Mouse (Mus musculus) neutrophil, adult 5-6 weeks (primary cell): ENCODE data around the gene Tspan11. TPM values are rescaled to one million over a fixed set of nuclear protein-coding genes. Genes with fewer than 3 reads are reported as not detected.

Source experiments
- ATAC-seq: fragments of 151-379, 151-347 bp; 2 replicates; pipeline ENCODE4 v1.8.0; 2017; ENCODE audit warnings: mild to moderate bottlenecking, moderate TSS enrichment; ENCODE audit not compliant: insufficient number of reproducible peaks, poor library complexity, low FRiP score, severe bottlenecking; ENCODE audit errors: extremely low read depth
- total RNA-seq: library from RNA; stranded (forward); fragments of 200-1000 nt; gene quantifications from 2 replicates; pipeline ENCODE4 v1.2.3, GENCODE M21; 2017

The Tspan11 gene
- total RNA-seq, 1 experiment from 2014 or later, result not detected

- ATAC-seq, result no peak
Observed at GRCm38 (mm10) chr6:127921996-127922395, 34.6 kb downstream of the Tspan11 start.

- no peak for ATAC-seq
Observed at GRCm38 (mm10) chr6:127923296-127923695, 35.9 kb downstream of the Tspan11 start.

- ATAC-seq, result no peak
Observed at GRCm38 (mm10) chr6:127924750-127925149, 37.4 kb downstream of the Tspan11 start.

GRCm38 (mm10) chr6:127925915-127926314, 38.5 kb downstream of the Tspan11 start:
- no peak for ATAC-seq

GRCm38 (mm10) chr6:127928682-127929081, 41.3 kb downstream of the Tspan11 start:
- no peak for ATAC-seq

GRCm38 (mm10) chr6:127932697-127933096, 45.3 kb downstream of the Tspan11 start:
- no peak for ATAC-seq

GRCm38 (mm10) chr6:127933841-127934240, 46.5 kb downstream of the Tspan11 start:
- no peak for ATAC-seq

GRCm38 (mm10) chr6:127935105-127935504, 47.7 kb downstream of the Tspan11 start:
- ATAC-seq, result no peak

GRCm38 (mm10) chr6:127942421-127942820, 55.0 kb downstream of the Tspan11 start:
- ATAC-seq, result no peak

- ATAC-seq, result no peak; the same call in 1 of the 2 replicates
Observed at GRCm38 (mm10) chr6:127945725-127946124, 58.3 kb downstream of the Tspan11 start.

GRCm38 (mm10) chr6:127948656-127949055, 61.3 kb downstream of the Tspan11 start:
- no peak for ATAC-seq

- no peak for ATAC-seq
Observed at GRCm38 (mm10) chr6:127949885-127950284, 62.5 kb downstream of the Tspan11 start.

GRCm38 (mm10) chr6:127953071-127953470, 65.7 kb downstream of the Tspan11 start:
- ATAC-seq, result no peak

GRCm38 (mm10) chr6:127956172-127956571, 68.8 kb downstream of the Tspan11 start:
- no peak for ATAC-seq

- no peak for ATAC-seq
Observed at GRCm38 (mm10) chr6:127960203-127960602, 72.8 kb downstream of the Tspan11 start.

- no peak for ATAC-seq
Observed at GRCm38 (mm10) chr6:127965497-127965896, 78.1 kb downstream of the Tspan11 start.

- no peak for ATAC-seq
Observed at GRCm38 (mm10) chr6:127969709-127970108, 82.3 kb downstream of the Tspan11 start.

- ATAC-seq, result no peak
Observed at GRCm38 (mm10) chr6:127970120-127970519, 82.7 kb downstream of the Tspan11 start.

GRCm38 (mm10) chr6:127970848-127971247, 83.5 kb downstream of the Tspan11 start:
- no peak for ATAC-seq

GRCm38 (mm10) chr6:127971931-127972330, 84.5 kb downstream of the Tspan11 start:
- ATAC-seq, result no peak

- no peak for ATAC-seq
Observed at GRCm38 (mm10) chr6:127973553-127973952, 86.2 kb downstream of the Tspan11 start.
